Mouse (Mus musculus) cerebellum, adult 11-12 months (tissue): ENCODE results near the gene Son.
A peak's percentile ranks its signal among the peaks of the same experiment; 100 is the strongest.

Source experiments
- DNase-seq: peaks from one replicate; pipeline ENCODE4 v3.0.0; 2022

The Son gene

DNA sequence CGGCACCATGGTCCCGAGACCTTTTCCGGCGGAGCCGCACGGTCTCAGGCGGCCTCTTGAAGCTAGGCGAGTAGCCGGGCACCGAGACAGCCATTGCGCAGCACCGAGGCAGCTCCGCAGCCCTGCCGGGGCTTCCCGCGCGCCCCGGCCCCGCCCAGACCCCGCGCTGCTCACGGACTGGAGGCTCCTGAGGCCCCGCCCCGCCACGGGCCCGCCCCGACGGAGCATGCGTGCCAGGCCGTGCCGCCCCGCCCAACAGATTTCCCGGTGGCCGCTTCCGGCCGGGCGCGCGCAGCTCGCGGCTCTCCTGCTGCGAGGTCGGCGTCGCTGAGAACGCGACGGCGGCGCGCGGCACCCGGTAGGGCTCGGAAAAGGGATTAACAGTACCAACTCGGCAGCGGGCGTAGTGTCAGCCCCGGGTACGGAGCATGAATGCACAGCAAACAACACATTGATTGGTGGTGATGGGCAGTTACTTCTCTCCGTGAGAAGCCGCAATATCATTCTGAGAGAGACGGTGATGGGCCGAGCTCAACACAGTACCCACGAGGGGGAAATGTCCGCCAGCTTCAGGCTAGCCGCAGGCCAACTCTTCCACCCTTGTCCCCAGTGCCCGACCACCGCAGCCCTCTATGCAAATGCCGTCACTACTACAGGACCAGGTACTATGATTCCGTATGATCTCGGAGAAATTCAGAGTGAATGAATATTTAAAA is 41.5 kb downstream of the Son start, which contains the start of gene Donson:
Donson (minus strand) TSS at position 152 of the 716 bp plus-strand sequence.
- peak; percentile 93 for DNase-seq

DNA sequence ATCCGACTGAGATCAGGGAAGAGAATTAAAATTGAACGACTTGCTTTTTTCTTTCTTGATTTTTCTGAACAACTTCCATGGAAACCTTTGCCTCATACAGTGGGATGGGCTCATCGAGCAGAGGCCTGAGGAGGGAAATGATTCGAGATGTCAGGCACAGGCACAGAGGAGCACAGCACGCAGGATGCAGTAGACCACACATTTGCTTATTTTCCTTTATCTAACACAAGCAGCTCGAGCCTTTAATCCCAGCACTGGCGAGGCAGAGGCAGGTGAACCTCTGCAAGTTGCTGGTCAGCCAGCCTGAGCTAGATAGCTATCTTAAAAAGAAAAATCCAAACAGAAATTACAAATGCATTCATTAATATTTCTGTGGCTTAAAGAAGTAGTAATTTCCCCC is 42.5 kb downstream of the Son start:
- no peak for DNase-seq

DNA sequence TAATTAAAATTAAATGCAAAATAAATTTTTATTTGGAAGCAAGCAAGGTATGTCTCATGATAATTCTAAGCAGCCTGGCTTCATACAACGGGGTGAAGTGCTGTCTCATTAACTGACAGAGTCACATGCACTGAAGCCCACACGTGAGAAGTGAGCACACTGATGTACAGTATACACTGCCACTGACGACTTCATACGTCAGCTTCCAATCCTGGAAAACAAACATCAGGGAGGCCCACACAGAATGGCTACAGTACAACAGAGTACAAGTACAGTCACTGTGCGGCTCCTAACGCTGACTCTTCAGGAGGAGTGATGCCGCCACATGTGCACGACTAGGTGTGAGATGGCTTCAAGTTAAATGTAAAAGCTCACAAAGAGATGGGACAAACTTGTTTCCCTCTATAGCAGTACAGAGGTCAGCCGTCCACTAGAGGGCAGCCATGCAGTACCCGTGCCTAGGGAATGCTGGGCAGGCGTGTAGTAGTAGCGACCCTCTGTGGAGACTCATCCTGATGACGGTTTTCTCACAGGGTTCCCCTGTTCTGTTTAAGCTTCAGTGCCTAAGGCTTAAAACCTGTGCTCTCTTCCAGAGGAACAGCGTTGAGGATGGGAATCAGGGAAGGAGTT is 47.3 kb downstream of the Son start:
- DNase-seq = peak; percentile 55

DNA sequence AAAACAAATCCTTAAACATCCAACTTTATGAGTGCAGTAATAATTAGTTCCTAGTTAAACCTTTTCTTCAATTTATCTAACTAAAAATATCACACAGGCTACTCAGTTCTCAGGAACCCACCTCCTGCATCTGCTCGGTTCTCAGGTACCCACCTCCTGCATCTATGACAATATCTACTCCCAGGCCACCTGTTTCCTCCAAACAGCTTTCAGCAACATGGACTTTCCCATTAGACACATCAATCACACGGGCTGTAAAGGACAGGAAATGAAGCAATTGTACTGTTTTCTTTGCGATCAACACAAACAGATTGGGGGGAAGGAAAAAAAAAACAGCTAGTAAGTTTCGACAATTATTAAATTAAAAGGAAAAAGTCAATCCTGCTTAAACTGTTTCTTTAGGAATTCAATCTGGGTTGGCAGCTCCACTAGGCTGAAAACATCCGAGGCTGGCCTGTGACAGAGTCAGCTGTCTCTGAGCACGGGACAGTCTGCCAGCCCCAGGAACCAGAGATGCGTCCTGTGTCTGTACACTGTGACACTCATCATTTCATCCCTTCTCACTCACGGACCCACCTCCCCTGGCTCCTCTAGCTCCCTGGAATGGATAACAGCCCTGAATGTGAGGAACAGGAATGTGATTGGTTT is 47.9 kb downstream of the Son start:
- no peak for DNase-seq

DNA sequence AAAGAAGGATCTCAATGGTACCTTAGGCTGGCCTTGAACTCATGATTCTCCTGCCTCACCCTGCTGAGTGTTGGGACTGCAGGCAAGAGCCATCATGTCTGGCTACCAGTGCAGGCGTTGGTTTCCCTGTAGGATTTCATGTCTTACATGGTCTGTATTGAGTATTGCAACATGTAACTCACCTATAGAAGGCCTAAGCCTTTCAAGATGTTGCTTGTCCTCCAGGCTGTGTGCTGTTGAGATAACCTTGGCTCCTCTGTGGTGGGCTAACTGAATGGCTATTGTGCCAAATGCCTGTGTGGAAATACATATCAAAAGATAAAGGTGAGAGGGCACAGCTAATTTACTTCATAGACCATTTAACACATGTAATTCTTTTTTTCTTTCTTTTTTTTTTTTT is 51.7 kb downstream of the Son start:
- no peak for DNase-seq

DNA sequence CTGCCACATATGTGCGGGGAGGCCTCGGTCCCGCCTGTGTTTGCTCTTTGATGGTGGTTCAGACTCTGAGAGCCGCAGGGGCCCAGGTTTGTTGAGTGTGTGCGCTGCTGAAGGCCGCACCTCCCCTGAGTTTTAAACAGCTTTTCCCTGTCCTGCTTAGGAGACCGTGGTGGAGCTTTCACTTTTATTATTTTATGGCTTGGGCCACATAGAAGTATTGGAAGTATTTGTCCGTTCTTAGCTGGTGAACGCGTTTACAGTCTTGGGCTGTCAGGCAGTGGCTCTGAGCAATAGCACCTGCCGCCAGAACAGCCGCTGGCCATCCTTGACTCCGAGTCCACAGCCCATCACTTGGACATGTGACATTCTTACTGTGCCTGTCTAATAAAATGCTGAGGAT is 54.6 kb downstream of the Son start:
- DNase-seq = no peak

DNA sequence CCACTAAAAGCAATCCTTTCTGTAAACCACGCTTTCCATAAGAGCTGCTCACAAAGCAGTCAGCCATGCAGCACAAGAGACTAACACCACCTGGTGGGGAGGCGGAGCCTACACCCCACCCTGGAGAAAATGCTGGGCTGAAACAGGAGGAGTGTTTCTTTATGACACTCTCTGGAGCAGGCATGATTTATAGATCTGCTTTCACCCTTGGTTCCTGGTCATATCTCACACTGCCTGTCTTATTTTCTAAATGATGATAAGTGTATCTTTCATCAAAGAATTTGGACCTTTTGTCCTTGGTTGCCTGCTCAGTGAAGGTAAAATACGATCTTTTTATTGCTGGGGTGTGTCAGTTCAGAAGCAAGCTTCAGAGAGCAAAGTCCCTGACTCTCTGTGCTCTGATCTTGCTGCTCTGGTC is 55.5 kb downstream of the Son start:
- no peak for DNase-seq

DNA sequence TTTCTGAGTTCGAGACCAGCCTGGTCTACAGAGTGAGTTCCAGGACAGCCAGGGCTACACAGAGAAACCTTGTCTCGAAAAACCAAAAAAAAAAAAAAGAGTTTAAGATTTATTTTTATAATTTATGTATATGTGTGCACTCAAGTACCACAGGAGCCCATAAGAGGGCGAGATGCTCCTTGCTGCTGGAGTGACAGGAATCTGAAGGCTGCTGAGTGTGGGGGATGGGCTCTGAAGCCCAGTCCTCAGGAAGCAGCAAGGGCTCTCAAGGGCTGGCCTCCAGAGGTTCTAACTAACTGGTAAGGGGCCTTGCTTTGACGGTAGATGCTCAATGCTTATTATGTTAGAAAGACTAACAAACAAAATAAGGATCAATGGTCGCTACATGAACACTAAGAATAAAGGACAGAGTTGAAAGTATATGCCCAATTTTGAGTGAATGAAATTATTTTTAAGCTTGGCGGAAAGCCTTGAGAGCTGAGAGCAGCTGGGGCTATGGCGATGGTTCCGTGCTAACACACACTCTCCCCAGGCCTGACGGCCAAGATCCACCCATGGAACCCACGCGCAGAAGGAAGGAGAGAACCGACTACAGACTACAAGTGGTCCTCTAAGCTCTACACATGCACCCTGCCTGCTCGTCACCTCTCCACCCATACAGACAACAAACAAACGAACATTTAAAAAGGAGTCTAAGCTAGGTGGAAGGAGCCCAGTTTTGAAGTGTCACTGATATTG is 57.5 kb downstream of the Son start:
- no peak for DNase-seq

DNA sequence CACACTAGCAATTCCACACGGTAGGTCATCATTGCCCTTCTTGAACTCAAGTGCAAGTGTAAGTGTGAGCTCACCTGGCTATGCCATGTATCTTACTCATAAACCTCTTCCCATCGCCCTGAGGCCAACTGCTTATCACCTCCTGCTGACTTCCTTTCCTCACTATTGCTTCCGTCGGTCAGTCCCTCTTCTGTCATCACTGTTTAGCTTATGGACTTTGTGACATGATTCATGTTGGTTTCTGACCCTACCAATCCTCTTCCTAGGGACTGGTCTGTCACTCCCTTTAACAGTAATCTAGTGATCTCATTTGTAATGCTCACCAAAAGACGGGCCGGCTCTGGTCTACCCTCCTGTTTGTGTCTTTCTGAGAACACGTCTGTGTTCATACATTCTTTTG is 62.9 kb downstream of the Son start:
- DNase-seq = no peak

DNA sequence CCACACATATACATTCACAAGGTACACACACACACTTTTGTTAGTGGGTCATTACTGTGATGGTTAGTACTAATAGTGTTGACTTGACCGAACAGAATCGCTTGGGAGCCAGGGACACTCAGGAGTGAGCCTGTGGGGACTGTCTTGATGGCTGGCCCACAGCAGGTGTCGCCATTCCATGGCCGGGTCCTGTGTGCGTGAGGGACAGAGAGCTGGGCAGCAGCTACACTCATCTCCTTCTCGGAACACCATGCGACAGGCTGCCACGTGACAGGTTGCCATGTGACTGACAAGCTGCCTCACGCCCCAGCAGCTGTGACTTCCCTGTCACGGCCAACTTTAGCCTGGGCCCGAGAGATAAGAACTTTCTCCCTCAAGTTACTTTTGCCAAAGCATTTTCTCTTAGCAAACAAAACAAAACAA is 69.6 kb downstream of the Son start:
- no peak for DNase-seq

DNA sequence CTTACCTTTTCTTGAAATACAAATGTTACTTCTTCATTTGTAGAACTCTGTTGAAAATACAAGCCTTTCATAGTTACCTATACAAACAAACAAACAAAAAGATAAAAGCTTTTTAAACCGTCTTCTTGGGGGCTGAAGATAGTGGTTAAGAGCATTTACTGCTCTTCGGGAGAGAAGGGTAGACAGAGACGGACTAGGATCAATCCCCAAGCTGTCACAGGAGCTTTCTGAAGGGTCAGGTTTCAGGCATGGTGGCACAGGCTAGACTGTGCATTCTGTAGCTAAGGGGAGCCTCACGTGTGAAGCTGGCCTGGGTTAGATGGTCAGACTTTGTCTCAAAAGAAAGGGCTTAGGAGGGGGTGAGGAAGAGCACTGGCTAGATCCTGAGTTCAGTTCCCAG is 70.1 kb downstream of the Son start:
- no peak for DNase-seq

DNA sequence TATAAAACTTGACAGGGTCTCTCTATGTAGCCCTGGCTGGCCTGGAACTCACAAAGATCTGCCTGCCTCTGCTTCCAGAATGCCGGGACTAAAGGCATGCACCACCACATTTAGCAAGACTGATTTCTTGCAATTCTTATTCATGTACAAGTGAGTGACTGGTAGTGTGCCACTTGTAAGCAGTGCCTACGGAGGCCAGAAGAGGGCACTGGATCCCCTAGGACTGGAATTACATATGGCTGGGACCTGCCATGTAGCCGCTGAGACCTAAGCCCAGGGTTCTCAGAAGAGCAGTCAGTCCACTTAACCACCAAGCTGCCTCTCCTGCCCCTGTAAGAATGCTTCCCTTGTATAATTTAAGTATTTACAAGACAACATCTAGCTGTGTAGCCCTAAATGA is 76.9 kb downstream of the Son start:
- DNase-seq = peak; percentile 51

DNA sequence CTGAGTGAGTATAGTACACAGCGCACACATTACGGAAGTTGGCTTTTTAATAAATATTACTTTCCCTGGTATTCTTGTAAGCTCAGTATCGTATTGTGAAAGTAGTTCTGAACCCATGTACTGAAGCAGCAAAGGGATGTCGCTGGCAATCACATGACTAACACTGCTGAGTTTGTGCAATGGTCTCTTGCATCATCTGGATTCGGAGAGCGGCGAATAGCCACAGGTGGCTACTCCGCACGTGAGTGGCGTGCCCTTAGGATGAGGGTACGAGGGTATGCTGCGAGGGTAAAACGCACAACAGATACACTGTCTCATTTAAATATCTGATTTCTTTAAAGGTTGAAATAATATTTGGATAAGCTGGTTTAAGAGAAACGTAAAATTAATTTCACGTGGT is 80.1 kb downstream of the Son start:
- peak; percentile 64 for DNase-seq

DNA sequence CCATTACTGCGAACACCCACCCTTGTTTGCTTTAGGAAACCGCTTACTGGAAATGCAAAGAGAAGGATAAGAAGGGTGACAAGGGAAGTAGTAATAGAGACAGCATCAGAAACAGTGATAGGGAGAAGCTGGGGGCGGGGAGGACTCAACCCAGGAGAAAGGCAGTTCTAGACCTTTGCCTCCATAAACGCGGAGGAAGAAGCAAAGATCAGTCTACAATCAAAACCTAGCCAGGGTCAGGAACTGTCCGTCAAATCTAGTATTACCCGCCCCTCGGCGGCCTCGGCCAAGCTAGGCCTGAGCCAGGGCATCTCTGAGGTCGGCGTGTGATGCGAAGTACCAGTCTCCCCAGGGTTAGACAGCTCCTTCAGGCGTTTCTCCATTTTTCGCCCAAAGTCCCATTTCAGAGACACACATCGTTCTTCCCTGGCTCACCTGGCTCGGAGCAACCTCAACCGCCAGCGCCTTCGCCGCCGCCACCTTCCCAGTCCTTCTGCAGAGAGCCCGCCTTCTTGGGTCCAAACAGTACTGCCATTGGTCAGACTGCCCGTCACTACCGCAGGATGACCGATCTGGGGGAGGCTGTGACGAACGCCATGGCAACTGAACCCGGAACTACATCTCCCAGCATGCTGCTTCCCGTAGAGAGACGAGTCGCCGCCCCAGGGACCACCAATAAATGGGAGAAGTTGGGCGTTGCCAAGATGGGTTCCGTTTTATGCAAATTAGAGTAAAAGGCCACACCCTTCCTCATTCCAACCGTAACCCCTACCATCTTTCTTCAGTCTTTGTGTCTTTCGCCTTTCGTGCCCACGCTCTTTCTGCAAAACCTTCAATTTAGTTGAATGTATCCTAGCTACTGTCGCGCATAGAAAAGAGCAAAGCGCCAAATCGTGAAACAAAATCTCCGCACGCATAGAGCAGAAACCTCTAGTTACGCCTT is 81.1 kb downstream of the Son start, which contains the start of gene Cryzl1:
Cryzl1 (minus strand) TSS at position 853 of the 943 bp plus-strand sequence.
- DNase-seq = peak; percentile 100
